Mouse (Mus musculus) CD8-positive naive resting alpha-beta T cell, adult 57 days (primary cell): ENCODE measurements around the gene Gata3. TPM values are rescaled to one million over a fixed set of nuclear protein-coding genes. Genes with fewer than 3 reads are reported as not detected.

Source experiments
- total RNA-seq: library from RNA; stranded (reverse); gene quantifications from one replicate; pipeline ENCODE4 v1.2.4, GENCODE M21; 2023

The Gata3 gene
- 44.0 TPM for total RNA-seq

DNA sequence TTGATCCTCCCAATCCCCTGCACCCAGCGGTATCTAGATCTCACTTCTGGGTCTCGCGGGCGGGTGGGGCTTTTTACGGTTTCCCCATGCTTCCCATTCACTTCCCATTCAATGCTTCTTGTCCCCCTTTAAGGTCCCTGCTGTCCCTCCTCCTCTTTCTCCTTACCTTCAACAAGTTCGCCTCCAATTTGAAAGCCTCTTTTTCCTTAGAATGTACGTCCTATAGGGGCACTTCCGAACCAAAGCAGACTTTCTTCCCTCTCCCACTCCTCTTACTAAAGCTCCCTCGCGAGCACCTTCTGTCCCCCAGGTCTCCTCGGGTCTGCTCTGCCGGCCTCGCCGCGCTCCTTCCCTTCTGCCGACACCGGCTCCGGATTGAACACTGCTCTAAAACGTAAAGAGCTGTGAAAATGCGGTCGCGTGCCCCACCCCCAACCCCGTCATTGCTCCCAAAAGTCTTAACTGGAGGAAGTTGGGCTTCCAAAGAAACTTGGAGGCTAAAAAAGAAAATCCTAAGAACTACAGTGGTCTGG is at the start of gene Gata3:
Gata3 (minus strand) TSS at position 384 of the 533 bp plus-strand sequence.

GRCm38 (mm10) chr2:9888913-9889650 is 752 bp downstream of the Gata3 start, which contains the start of gene 9230102O04Rik:
Gene 9230102O04Rik (minus strand): TSS chr2:9889540.

DNA sequence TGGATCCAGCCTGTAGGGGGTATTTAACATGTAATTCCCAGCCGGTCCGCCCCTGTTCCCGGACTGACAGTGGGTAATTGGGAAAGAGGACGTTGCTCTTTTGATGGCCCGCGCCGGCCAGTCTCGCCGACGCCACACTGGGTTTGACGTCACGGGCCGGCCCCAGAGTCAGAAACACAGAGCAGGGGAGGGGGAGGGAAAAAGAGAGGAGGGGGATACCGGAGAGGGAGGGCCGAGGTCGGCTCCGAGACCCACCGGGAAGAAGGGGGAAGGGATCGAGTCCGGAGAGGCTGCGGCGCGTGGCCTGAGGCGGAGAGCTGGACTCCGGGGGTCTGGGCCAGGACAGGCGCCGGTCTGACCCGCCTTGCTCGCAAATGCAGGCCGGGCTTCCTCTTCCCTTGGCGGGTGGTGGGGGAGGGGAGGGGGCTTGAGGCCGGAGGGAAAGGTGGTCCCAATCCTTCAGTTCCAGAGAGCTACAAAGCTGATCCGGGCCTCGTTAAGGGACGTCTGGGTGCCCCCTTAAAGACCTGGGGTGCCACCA is 8.7 kb downstream of the Gata3 start, which contains the start of gene 4930412O13Rik:
4930412O13Rik (plus strand) TSS at position 202 of the 541 bp plus-strand sequence.

Other genes starting within 250 kb of the Gata3 start
- gene 4930412O13Rik, start 8.8 kb downstream of the Gata3 start, total RNA-seq, result not detected
- not detected for gene 9230102O04Rik, start 494 bp downstream of the Gata3 start, total RNA-seq
- gene Taf3, start 158.6 kb upstream of the Gata3 start, total RNA-seq, result 27.5 TPM
- gene Atp5c1, start 190.5 kb upstream of the Gata3 start, total RNA-seq, result 129 TPM
- gene Kin, start 190.6 kb upstream of the Gata3 start, total RNA-seq, result 24.3 TPM
- gene Itih2, start 241.4 kb upstream of the Gata3 start, total RNA-seq, result not detected